Mouse (Mus musculus) retina, adult 2 months (tissue): ENCODE results near the gene C8g.

Experiments
- DNase-seq: peaks from one replicate; pipeline ENCODE4 v3.0.0-alpha.2; 2012; ENCODE audit warnings: low read depth, low spot score

C8g gene

DNA sequence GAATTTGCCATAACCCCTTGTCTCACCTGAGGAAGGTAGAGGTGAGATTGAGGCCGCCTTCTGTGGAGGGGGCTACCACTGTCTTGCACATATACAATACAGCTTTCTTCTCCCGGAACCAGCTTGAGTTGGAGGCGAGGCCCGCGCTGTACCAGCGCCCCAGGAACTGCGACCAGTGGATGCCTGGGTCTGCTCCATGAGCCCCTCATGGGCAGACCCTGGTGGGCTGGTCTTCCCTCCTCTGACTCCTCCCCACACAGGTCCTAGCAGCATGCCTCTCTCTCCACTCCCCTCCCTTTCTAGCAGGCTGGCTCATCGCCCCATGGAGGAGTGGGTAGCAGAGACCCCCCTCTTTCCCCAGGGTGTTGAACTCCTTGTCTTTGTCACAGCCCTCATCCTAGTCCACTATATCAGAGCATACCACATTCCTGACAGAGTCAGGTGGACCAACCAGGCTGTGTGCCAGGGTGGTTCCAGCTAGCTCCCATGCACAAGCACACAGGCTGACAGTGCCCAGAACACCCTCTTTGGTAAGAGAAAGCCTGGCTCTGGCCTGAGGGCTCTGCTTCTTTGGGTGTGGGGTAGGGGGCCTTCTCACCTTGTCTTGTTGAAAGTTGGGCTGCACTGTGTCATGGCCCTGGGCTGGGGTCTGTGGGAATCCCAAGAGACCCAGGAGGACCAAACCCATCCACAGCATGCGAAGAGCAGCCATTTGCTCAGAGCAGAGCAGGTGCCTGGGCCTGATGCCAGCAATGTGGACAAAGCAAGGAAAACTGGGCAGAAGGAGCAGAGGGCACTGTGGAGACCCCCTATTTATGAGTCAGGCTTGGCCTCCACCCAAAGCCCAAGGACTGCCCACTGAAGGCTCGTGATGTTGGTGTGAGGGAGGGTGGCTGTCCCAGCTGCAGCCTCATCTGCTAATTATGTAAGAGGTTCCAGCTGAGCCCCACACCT lies 32.3 kb downstream of the C8g start:
- no peak for DNase-seq

DNA sequence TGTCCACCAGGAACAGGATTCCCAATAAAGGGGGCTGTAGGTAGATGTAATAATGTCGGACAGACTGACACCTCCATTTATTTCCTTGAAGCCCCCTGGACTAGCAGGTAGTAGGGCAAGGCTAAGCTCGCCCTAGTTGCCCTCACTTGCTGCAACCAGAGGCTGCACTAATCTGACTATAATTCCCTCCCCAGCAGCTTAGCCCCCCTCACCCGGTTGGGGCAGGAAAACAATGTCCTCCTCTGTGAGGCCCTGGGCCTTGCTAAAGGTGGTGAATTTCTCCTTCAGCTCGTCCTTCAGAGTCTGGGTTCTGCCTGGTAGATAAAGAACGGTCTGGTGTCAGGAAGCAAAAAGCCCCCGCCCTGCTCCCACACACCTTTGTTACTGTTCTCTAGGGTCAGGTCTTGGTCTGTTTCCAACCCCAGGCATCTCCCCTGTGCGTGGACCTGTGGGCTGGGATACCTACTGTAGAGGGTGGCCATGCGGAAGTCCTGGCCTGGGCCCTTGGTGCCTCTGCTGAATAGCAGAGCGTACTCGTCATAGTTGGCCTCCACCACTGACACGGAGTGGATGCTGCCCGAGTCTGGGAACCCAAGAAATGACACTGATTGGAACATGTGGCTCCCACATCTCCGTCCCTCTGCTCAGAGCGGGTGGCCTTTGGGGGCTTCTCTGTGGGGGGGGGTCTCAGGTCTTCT lies 33.8 kb downstream of the C8g start:
- peak; percentile 69 for DNase-seq

- peak; percentile 68 for DNase-seq
Observed at GRCm38 (mm10) chr2:25465816-25466635, 35.5 kb downstream of the C8g start.

- DNase-seq = no peak
Observed at GRCm38 (mm10) chr2:25465256-25465655, 36.3 kb downstream of the C8g start.

- DNase-seq = no peak
Observed at GRCm38 (mm10) chr2:25463630-25464029, 37.9 kb downstream of the C8g start.

GRCm38 (mm10) chr2:25461407-25461806 lies 40.1 kb downstream of the C8g start:
- no peak for DNase-seq

DNA sequence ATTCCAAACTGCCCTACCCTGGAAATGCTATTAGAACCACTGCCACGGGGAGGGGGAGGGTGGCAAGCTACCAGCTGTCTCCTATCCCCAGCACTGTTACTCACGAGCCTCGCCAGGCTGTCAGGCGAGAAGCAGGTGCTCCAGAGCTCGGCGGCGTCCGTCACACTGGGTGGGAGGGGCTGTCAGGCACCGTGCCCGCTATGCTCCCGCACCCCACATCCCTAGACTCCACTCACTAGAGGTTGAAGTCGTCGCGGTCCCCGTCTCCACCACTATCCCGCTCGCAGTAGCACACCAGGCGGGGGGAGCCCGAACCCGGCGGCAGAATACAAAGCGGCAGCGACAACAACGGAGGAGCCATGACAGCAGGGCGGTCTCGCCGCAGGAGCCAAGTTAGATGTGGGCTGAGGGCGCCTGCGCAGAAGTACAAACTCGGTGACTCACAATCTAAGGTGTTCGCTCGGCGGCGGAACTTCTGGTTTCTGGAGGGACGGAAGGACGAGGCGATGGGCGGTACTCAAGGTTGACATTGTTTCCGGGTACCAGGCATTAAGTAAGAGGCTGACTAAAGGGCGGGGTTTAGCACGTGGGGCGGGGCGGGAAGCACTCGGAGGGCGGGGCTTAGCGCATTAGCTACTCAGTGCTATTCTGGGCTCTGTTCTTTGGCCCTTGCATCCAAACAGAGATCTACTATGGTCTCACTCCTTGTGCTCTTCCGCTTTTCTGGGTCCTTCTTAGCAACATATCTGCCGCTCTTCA lies 40.8 kb downstream of the C8g start, which contains the start of gene Paxx:
Gene Paxx, minus strand, starts transcription at position 544 of the 759 bp plus-strand sequence.
- peak; percentile 82 for DNase-seq

GRCm38 (mm10) chr2:25460135-25460534 lies 41.4 kb downstream of the C8g start:
- DNase-seq = no peak

DNA sequence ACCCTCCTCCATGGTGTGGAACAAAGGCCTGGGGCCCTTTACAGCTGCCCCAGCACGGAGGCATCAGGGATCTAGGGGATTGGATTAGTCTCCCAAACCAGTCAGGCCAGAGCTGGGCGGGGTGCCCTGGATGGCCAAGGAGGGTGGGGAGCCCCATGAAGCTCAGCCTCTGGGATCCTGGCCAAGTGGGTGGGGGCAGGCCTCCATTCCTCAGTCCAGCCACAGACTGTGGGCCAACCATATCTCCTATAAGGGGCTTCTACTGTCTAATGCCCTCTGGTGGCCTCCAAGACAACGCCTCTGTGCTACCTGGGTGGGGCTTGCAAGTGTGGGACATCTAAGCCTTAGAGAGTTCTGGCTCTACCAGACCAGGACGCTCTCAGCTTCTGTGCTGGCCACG lies 42.6 kb downstream of the C8g start:
- no peak for DNase-seq

DNA sequence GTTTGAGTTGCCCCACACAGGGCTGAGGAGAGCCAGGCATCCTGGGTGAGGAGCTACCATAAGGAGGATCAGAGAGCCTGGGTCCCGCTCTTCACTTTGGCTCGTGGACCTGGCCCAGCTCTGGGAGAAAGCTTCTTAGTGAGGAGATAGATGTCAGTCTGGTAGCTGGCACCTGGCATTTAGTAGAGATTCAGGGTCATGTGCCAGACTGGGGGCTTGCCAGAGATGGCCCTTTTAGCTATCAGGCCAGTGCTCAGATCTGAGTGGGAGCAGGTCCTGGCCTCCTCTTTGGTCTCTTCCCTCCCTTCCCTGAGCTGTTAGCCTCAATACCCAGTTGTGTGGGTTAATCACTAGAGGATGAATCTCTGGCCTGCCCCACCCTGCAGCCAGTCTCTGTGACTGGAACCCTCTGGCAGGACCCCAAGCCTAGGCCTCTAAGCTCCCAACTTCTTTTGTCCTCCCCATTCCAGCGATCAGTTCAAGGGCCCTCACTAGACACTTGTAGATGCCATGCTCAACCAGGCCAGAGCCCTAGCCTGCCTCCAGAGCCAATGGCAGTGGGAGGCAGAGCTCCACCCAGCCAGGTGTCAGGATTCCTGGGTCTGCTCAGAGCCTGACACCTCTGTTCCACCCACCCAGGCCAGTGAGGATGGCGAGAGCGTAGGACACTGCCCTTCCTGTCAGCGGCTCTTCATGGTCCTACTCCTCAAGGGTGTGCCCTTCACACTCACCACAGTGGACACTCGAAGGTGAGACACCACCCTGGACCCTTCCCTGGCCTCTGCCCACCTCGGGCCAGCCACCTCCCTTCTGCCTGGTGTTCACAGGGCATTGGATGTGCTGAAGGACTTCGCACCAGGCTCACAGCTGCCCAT lies 44.3 kb downstream of the C8g start:
- no peak for DNase-seq

GRCm38 (mm10) chr2:25456205-25456953 lies 45.1 kb downstream of the C8g start, which contains the start of gene Clic3:
Gene Clic3 (plus strand): TSS chr2:25456838.
- no peak for DNase-seq

DNA sequence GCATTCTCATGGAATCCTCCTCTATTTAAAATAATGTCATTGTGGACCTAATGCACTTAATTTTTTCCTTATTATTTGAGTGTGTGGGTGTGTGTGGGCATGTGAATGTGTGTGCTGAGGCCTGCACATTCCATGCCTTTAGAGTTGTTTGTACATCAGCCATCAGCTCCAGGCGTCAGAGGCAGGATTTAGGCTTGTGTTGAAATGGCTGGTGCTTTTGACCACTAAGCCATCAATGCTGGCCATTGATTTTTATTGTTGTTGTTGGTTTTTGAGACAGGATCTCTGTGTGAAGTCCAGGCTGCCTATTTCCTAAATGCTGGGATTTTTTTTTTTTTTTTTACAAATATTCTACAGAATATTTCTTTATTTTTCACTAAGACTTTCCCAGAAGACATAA lies 48.6 kb downstream of the C8g start:
- DNase-seq = no peak

GRCm38 (mm10) chr2:25450853-25451647 lies 50.5 kb downstream of the C8g start:
- no peak for DNase-seq
